Mouse (Mus musculus) MEL-GATA-1-ER (cell line): ENCODE results near the gene H6pd.
A peak's percentile ranks its signal among the peaks of the same experiment; 100 is the strongest.

Source experiments
- DNase-seq: peaks from one replicate; pipeline ENCODE4 v3.0.0-alpha.2; 2012; ENCODE audit warnings: low read depth; ENCODE audit errors: extremely low read depth

Gene H6pd

DNA sequence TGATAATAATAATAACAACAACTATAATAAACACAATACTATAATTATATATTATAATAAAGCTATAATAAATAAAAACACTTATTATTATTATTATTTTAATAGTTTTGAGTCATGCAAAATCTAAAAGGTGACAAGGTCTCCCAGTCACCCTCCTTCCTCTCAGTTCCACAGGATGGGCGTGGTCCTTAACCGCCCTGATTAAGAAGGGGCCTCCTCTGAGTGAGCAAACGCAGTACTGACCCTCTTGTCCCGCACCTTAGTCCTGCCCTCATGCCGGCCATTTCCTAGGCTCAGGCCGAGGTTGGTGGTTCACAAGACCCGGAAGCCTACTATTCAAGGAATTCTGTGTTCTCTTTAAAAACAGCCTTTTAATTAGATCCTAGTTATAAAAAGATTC is 14.7 kb upstream of the H6pd start:
- DNase-seq: no peak

DNA sequence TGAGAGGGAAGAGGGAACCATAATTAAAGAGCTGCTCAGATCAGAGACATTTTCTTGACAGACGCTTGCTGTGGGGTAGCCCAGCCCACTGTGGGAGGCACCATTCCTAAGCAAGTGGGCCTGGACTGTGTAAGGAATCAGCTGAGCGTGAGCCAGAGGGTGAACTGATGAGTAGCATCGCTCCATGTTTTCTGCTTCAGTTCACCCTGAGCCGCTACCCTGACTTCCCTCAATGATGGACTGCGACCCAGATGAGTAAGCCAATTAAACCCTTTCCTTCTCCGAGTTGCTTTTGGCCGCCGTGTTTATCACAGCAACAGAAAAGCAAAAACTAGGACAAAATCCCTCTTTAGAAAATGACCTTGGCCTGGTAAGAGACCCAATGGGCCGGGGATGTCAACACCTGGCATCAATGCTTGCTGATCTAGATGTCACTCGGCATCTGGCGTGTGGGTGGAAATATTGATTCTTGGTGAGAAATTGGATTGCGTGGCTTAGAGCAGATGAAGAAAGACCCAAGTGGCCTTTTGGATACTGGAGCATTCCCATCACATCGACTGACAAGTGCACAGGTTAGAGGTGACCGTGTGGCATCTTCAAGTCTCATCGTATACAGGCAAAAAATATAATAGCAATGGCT is 11.0 kb upstream of the H6pd start:
- no peak for DNase-seq

DNA sequence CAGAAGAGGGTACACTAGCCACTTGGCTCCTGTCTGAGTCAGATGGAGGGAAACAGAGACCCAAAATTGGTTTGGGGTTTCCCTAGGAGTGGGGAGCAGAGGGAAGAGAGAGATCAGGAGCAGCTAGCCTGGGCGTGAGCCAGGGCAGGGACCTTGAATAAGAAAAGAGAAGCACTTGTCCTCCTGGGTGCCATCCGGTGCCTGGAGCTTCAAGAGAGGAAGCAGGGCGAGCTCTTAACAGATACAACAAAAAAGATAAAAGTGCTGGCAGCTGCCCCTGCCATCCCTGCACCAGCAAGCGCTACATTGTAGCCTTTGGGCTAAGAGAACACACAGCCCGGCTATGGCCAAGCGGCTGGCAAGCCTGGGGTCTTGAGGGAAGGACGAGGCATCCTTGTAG is 6.6 kb upstream of the H6pd start:
- DNase-seq: no peak

DNA sequence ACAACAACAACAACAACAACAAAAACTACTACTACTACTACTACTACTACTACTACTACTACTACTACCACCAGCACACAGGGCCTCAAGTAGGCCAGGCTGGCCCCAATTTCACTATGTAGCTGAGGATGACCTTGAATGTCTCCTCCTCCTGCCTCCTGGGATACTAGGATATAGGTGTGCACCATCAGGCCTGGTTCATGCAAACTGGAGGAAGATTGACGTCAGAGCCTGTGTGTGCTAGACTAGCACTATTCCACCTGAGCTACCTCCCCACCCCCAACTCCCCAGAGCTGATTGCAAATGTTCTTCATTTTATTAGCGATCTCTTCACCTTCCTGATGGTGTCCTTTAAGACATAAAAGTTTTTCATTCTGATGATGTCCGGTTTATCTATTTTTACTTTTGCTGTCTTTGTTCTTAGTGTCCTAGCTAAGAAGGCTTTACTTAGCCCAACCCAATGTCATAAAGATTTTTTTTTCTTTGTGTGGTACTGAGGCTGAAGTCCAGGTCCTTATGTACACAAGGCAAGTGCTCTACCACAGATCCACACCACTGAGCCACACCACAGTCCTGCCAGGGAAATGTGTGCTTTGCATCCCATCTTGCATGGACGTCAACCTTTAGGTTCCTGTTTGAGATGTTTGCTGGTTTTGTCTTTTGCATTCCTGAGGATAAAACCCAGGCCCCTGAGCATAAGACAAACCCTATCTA is 5.7 kb upstream of the H6pd start:
- DNase-seq: no peak

DNA sequence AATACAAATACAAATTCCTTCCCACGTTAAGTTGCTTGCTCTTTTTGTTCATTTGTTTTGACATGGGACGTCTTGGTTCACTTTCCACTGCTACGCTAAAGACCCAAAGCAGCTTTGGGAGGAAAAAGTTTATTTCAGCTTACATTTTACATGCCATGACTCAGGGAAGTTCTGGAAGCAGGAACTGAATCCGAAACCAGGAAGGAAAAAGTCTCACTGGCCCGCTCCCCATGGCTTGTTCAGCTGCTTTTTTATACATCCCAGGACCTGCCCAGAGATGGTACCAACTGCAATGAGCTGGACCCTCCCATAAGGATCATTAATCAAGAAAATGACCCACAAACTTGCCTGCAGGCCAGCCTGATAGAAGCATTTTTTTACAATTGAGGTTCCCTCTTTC is 5.0 kb upstream of the H6pd start:
- no peak for DNase-seq

DNA sequence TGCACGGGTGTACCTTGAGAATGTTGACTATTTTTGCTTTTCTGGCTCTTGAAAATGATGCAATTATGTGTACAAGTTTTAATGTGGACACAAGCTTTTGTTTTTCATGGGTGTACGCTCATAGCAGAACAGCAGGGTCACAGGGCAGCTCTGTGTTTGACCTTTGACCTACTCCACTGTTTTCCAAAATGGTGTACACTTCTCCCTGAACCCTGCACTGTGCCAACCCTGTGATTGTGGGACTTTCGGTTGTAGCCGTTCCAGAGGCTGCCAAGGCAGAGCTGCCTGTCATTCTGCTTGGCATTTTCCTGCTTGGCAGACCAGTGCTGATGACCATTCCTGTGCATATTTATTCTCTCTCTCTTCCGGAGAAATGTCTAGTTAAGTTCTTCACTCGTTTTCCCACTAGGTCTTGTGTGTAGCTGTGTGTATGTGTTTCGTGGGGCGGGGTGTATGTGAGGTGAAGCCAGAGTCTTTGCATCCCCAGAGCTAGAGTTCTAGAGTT is 4.4 kb upstream of the H6pd start:
- DNase-seq: no peak

DNA sequence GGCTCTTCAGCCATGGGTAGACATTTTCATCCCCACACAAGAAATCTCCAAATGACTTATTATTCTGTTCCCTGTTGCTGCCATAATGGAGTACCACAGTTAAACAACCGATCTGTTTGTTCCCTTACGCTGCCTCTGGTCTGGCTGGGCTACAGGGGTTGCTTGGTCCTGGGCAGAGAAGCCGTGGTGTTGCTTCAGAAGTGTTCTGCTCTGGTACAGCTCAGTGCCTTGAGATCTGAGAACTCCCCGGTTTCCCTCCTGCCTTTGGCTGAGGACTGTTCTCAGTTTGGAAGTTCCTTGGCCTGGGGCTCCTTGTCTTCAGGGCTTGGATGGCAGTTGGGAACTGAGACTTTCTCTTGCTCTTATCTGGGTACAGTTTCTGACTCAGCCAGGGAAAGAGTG is 3.5 kb upstream of the H6pd start:
- DNase-seq: no peak

DNA sequence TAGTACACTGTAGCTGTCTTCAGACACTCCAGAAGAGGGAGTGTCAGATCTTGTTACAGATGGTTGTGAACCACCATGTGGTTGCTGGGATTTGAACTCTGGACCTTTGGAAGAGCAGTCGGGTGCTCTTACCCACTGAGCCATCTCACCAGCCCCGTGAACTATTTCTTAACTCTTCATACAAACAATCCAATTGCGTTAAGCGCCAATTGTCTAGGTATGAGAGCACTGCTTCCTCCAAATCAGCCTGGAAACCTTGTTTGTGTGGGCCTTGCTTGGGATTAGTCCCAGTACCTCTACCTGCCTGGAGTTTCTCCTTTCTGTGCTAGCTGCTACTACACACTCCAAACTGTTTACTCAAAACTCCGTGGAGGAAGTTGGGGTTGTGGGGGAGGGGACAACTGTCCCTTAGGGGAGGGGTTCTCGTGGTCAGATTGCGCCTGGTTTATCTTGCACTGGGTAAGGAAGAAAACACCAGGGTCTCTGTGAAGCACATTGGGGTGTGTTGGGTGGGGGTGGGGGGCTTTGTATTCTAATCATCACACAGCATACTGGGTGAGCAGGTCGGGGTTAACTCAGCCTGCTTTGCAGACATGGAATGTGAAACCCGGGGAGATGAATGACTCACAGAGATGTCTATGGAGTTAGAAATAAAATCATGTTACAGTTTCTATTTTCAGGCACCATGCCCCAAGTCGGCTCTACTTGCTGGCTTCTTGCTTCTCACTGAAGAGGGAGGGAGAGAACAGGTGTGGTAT is 2.9 kb upstream of the H6pd start:
- DNase-seq: peak; percentile 63

DNA sequence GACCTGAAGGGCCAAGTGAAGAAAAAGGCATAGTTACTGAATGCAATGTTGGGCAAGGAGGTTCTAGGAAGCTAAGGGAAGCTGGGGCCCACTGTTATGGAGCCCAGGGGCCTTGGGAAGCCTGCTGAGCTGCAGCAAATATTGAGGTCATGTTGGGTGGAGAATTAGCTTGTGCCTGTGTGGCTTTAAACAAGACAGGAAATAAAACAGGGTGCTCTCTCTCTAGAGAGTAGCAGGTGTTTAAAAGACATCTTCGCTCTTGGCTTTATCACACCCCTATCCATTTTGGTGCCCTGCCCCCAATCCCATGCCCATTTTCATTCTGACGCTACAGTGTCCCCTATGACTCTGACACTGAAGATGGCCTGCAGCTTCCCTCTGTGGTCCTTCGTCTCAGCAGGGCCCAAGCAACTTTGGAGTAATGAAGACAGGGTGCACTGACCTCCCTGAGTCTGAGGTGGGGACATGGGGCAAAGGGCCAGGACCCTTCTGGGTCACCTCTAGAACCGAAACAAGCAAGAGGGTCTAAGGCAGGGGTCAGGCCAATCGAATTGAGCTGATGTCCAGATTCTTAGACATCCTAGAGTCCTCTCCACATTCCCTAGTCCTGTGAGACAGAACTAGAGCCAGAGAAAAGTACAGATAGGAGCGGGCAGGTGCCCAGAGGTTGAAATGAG is 1.4 kb upstream of the H6pd start:
- DNase-seq: no peak

DNA sequence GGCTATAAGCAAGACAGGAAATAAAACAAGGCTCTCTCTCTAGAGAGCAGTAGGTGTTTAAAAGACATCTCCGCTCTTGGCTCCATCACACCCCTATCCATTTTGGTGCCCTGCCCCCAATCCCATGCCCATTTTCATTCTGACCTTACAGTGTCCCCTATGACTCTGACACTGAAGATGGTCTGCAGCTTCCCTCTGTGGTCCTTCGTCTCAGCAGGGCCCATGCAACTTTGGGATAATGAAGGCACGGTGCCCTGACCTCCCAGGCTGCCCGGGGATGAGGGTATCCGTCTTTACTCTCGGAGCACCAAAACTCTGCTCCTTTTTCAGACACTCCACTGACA is 736 bp upstream of the H6pd start:
- DNase-seq: no peak

DNA sequence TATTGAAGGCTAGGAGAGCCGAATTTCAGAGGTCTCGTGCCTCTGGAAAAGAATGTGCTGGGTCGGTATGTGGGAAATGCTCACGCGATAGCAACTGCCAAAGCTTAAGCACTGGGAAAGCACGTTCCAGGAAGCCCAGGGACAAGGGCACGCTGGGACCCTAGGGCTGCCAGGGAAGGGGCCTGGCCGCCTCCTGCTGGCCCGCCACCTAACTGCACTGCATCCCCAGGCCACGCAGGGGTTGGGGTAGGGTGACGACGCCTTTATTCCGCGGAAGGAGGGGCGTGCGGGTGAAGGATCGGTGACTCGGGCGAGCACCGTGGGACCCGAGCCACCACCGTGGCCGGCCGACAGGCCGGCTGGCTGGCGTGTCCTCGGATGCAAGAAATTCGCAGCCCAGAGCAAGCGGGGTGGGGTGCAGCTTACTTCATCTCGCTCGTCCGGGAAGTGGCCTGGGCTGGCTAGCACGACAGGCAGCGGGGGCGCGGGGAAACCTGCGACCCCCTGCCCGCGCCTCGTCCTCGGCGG is 434 bp downstream of the H6pd start:
- DNase-seq: no peak

DNA sequence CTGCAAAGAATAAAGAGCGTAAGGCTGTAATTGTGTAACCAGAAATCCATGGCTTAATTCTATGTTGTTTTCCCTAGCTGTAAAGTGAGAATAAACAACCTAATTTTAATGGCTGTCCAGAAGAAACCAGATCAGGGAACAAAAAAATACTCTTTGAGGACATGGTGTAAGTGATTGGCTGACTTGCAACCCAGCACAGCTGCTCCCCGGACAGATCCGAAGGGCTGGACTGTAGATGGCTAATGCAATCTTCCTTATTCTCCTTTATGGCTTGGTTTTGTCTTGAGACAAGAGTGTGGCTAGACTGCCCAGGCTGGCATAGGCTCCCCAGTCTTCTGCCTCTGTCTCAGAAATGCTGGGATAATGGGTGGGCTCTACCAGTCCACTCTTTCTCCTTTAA is 1.4 kb downstream of the H6pd start:
- DNase-seq: no peak

DNA sequence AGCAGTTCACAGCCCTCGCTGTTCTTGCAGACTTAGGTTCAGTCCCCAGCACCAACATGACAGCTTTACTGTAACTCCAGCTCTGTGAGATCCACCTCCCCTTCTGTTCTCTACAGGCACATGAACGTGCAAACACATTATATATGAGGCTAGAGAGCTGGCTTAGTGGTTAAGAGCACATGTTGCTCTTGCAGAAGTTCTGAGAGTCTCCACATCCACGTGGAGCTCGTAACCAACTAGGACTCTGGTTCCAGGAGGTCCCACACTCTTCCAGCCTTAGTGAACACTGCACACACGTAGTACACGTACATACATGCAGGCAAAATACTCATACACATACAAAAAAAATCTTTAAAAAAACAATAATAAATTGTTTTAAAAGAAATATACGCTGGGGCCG is 1.8 kb downstream of the H6pd start:
- no peak for DNase-seq

DNA sequence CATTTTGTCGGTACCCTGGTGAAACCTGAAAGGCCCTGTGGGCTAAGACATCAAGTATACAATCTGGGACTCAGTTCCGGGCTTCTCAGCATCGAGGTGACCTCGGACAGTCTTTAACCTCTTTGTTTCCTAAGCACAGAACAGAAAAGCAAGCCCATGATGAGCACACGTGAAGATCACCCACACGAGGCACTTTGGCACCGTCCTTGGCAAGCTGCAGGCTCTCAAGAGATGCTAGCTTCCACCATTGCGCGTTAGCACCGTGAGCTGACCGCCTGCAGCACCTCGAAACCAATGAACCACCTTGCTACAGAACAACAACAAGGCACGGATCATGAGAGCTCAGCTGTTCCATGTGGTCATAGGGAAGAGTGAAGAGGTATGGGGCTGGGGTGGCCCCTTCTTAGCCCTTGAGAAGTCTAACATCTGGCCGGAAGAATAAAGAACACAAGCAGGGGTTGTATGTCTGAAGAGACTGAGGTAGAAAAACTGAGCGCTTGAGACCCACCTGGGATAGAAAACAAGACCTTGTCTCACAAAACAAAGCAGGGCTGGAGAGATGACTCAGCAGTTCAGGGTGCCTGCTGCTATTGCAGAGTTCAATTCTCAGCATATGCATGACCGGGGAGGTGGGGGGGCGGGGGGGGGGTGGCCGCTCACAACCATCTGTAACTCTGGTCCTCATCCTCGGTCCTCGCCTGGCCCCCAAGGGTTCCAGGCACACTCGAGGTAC is 2.5 kb downstream of the H6pd start:
- DNase-seq: no peak

DNA sequence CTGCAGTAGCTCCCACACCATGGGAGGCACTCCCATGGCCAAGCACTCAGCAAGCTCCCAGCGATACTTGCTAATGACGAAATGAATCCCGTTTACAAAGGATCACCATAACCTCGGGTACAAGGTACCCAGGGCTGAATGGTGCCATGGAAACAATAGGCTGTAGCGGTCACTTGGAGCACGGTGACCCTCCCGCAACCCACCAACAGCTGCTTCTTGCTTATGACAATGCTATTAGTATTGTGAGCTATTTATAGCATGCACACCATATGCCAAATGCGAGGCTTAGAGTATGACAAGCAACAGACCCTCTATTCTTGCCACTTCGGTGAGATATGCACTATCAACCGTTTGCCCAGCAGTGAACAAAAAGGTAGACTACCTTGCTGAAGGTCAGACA is 3.6 kb downstream of the H6pd start:
- DNase-seq: no peak

DNA sequence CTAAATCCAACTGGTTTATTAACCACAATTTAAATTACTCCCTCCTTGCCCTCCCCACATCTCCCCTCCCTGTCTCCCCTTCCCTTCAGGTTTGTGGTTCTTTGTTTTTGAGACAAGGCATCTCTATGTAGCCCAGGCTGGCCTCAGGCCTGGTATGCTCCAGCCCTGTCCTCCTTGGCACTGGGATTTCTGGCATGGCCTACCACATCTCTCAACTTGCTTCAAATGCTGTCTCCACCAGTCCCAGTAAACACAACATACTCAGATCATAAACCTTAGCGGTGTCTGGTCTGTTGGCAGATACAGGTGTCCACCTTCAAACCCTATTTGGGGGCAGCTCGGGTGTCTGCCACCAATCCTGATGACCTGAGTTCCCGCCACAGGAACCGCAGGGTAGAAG is 5.2 kb downstream of the H6pd start:
- no peak for DNase-seq

DNA sequence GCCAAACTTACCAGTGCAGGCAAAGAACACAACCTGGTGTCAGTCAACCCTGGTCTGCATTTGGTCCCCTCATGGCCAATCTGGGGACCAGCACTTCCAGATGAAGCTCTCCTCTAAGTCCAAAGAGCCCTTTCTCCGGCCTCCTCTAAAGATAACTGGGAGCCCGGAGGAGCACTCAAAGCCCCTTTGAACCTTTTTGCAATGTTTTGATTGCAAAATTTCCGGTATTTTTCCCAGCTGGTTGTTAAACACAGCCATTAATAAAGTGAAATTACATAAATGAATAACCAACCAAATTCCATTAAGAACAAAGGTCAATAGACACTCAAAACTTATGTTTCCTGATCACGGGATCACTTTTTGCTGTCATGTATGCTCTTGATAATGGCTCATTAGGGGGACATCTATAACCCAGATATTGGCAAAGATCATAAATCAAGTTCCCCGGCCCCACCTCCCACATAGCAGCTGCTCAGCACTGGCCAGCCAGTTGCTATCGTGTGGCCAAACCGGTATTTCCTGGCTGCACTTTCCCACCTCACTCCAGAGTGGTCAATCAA is 5.7 kb downstream of the H6pd start:
- no peak for DNase-seq

DNA sequence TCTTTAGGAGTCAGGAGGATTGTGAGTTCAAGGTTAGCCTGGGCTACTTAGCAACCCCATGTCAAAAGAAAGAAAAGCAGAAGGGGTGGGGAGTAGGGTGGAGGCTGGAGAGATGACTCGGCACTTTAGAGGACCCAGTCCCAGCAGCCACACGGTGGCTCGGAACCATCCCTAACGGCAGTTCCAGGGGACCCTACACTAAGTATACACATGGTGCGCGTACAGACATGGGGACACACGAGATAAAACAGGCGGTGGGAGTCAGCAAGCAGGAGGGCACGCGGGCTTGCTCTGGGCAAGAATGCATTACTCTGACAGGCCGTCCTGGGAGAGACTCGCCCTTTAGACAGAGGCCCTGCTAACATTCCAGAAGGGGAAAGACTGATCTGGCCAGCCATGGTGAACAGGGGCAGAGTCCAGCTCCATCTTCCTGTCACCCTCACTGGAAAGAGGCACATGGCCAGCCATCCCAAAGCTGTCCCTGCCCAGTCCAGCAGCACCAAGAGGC is 6.7 kb downstream of the H6pd start:
- DNase-seq: no peak

DNA sequence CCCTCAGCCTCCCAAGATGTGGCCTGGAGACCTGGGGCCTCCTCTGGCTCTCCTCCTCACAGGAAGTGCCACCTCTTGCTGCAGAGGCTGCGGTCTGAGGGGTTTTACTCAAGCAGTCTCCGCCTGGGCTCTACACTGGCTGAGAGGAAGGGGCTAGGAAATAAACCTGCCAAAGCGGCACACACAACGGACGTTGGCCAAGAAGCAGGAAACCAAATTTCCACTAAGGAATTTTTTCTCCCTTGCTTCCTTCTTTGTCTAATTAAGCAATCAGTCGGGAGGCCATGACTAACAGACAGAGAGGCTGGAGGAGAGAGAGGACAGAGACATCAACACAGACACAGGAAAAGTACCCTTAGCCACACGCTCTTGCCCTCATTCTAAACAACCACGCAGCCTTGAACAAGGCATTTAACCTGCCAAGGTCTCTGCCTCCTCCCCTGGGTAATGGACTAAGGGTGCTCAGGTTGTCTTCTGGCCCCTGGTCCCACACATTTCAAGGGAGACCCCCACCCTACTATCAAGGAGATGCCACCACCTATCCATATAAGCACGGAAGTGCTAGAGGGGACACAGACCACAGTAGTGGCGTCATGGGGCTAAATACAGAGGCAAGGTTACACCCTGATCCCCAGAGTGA is 7.5 kb downstream of the H6pd start:
- no peak for DNase-seq

DNA sequence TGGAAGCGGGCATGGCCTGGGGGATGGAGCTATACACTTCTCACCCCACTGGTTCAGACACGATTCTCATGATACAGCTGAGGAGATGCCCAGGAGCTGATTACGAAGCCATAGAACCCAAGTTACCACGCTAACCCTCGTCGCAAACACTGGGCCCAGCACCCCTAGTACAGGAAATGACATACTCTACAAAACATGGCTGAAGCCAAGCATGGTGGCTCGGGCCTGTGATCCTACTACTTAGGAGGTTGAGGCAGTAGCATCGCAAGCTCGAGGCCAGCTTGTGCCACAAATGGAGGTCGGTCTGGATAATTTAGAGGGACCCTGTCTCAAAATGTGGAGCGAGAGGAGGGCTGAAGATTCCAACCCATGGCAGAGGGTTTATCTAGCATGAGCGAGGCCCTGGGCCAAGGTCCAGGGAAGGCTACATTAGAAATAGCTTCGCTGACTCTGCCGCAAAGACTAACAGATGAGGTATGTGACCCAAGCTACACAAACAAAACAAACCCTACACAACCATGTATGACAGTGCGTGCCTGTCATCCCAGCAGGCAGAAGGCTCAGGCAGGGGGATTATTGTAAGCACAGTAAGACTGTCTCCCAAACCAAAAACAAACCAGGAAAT is 8.8 kb downstream of the H6pd start:
- no peak for DNase-seq
